Mouse (Mus musculus) hindbrain, embryonic 14.5 days (tissue): ENCODE measurements around the gene Lst1. TPM values are rescaled to one million over a fixed set of nuclear protein-coding genes. Genes with fewer than 3 reads are reported as not detected.

Source experiments
- ATAC-seq: fragments of 200-750 bp; cut with Nextera tagmentation; 2 replicates; pipeline ENCODE4 v1.8.0; 2017; ENCODE audit warnings: moderate number of reproducible peaks, mild to moderate bottlenecking, moderate TSS enrichment, moderate library complexity; ENCODE audit not compliant: low FRiP score
- DNase-seq: peaks from one replicate; pipeline ENCODE4 v3.0.0-alpha.2; 2015; ENCODE audit warnings: low spot score
- H3K27ac ChIP-seq: fragments of 300-500 bp; sonication (generic); 2 replicates; pipeline ENCODE4 v1.5.1; 2014; ENCODE audit warnings: mild to moderate bottlenecking, moderate library complexity
- H3K27me3 ChIP-seq: fragments of 300-500 bp; sonication (generic); 2 replicates; pipeline ENCODE4 v1.6.1; 2014; ENCODE audit warnings: mild to moderate bottlenecking, low read length, mixed read lengths; ENCODE audit not compliant: control insufficient read depth, insufficient read depth
- H3K36me3 ChIP-seq: fragments of 300-500 bp; sonication (generic); replicated peaks from 2 replicates; pipeline ENCODE4 v1.6.1; 2014; ENCODE audit not compliant: control insufficient read depth, insufficient read depth
- H3K4me1 ChIP-seq: fragments of 300-500 bp; sonication (generic); replicated peaks from 2 replicates; pipeline ENCODE4 v1.6.1; 2014; ENCODE audit warnings: antibody characterized with exemption, low read length, mixed read lengths; ENCODE audit not compliant: control insufficient read depth, insufficient read depth
- H3K4me2 ChIP-seq: fragments of 300-500 bp; sonication (generic); replicated peaks from 2 replicates; pipeline ENCODE4 v1.6.1; 2014; ENCODE audit warnings: mild to moderate bottlenecking, moderate library complexity
- H3K4me3 ChIP-seq: fragments of 300-500 bp; sonication (generic); replicated peaks from 2 replicates; pipeline ENCODE4 v1.5.1; 2014; ENCODE audit warnings: mild to moderate bottlenecking, low read length
- H3K9ac ChIP-seq: fragments of 300-500 bp; sonication (generic); 2 replicates; pipeline ENCODE4 v1.6.1; 2014
- H3K9me3 ChIP-seq: fragments of 300-500 bp; sonication (generic); 2 replicates; pipeline ENCODE4 v1.6.1; 2016; ENCODE audit warnings: low read length; ENCODE audit not compliant: control insufficient read depth
- WGBS: fragments of 180-500 bp; shearing (Covaris S2); extraction: QIAGEN DNeasy Blood & Tissue Kit; methylation state at CpG from one replicate; pipeline ENCODE4 v1.1.7; 2014; 5-methylcytosine and 5-hydroxymethylcytosine counted together
- polyA plus RNA-seq: library from polyadenylated mRNA; unstranded; fragments of >200 nt; fragmentation: Nextera tagmentation; extraction: Ambion mirVana; gene quantifications from 2 replicates; pipeline ENCODE4 v1.2.1, GENCODE M21; 2014

Lst1 gene
- polyA plus RNA-seq, 1 experiment from 2014 or later, result 13.3 TPM

DNA sequence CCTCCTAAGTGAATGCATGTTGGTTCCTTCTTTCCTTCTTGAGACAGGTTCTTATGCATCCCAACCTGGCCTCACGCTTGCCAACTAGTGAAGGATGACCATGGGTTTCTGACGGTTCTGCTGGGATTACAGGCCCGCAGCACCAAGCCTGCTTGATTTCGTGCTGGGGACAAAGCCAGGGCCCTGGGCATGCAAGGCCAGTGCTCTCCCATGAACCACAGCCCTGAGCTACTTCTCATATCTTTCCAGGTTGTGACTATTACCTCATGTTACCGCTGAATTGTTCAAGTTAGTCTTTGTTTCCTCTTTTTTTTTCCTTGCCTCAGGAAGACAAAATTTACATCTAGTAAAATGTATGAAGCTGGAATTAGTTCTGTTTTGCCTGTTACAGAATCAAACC is 4.7 kb upstream of the Lst1 start:
- H3K9me3 ChIP-seq, result no peaks in the 10 kb centered on the region
- no peak for ATAC-seq

DNA sequence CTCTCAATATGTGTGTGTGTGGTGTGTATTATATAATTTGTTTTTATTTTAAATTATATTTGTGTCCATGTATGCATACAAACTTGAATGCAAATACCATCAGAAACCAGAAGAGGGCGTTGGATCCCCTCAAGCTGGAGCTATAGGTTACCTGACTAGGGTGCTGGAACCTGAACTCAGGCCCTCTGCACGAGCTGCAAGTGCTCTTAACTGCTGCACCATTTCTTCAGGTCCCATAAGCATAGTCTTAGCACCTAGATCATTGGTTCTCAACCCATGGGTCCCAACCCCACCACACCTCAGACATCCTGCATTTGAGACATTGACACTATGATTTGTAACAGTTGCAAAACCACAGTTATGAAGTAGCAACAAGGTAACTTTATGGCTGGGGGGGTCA is 3.5 kb upstream of the Lst1 start:
- H3K9ac ChIP-seq, result no peak overlapping the region
- 61% methylated on average over 2 of the region's 2 CpGs for WGBS
- H3K36me3 ChIP-seq, result no peaks in the 10 kb centered on the region
- no peak overlapping the region for H3K4me3 ChIP-seq
- H3K9me3 ChIP-seq, result no peaks in the 10 kb centered on the region
- H3K4me1 ChIP-seq, result peaks cover 10% of the 10 kb centered on the region; the same call in 1 of the 2 replicates
- H3K4me2 ChIP-seq, result no peak overlapping the region
- peaks cover 22% of the 10 kb centered on the region for H3K27me3 ChIP-seq
- no peak for DNase-seq
- no peak for ATAC-seq
- no peak overlapping the region for H3K27ac ChIP-seq

More for the DNA sequence above, 4.7 kb upstream of the Lst1 start:
- DNase-seq, result no peak
- no peak overlapping the region for H3K27ac ChIP-seq
- no peak overlapping the region for H3K4me3 ChIP-seq
- no peak overlapping the region for H3K4me2 ChIP-seq
- peaks cover 9% of the 10 kb centered on the region; the same call in 1 of the 2 replicates for H3K4me1 ChIP-seq
- H3K9ac ChIP-seq, result no peak overlapping the region
- 87% methylated on average over 5 of the region's 5 CpGs for WGBS
- peaks cover 27% of the 10 kb centered on the region for H3K27me3 ChIP-seq
- H3K36me3 ChIP-seq, result no peaks in the 10 kb centered on the region

DNA sequence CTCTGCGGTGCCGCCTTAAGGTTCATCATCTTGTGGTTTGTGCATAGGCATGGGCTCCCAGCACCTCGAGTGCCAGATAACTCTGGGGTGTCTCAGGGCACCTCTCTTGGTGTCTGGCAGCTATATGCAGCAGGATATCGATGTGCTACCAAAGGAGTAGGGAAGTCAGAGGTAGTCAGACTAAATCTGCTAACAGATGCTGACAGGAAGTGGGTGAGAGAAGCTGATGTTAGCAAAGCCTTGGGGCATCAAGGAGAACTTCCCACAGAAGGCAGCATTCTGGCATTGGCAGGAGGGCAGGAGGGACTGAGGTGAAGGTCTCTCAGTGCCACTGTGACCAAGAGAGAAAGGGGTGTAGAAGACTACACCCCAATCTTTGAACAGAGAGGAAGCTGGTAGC is 1.9 kb upstream of the Lst1 start:
- H3K27me3 ChIP-seq, result peaks cover 6% of the 10 kb centered on the region
- H3K4me1 ChIP-seq, result peaks cover 11% of the 10 kb centered on the region; the same call in 1 of the 2 replicates
- H3K9me3 ChIP-seq, result no peaks in the 10 kb centered on the region
- ATAC-seq, result no peak
- no peaks in the 10 kb centered on the region for H3K36me3 ChIP-seq
- no peak overlapping the region for H3K4me2 ChIP-seq
- no peak for DNase-seq
- 80% methylated on average over 4 of the region's 4 CpGs for WGBS
- H3K9ac ChIP-seq, result no peak overlapping the region
- no peak overlapping the region for H3K4me3 ChIP-seq
- no peak overlapping the region for H3K27ac ChIP-seq

DNA sequence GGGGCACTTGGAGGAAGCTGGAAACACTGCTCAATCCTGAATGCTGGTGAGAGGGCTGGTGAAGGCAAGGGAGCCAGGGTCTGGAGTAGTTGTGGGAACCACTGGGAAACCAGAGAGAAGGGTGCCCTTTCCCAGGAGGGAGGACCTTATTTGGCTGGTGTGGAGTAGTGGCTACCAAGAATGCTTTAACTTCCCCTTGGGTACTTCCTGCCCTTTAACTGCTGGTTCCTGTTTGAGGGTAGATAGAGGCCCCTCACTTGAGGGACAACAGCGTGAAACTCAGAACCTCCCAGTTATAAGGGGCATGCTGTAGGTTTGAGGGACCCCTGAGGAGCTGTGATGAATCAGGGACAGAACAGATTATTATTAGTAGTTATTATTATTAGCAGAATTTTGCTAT is 947 bp upstream of the Lst1 start:
- Histone ChIP-seq H3K4me3 (no peak overlapping the region), H3K9me3 (no peaks in the 10 kb centered on the region), H3K9ac (no peak overlapping the region), H3K4me1 (peaks cover 11% of the 10 kb centered on the region; the same call in 1 of the 2 replicates), H3K4me2 (no peak overlapping the region), H3K27ac (no peak overlapping the region), H3K27me3 (no peaks in the 10 kb centered on the region; the same call in 1 of the 2 replicates), H3K36me3 (no peaks in the 10 kb centered on the region)
- 61% methylated on average over 1 of the region's 1 CpGs for WGBS
- DNase-seq, result no peak
- no peak for ATAC-seq

DNA sequence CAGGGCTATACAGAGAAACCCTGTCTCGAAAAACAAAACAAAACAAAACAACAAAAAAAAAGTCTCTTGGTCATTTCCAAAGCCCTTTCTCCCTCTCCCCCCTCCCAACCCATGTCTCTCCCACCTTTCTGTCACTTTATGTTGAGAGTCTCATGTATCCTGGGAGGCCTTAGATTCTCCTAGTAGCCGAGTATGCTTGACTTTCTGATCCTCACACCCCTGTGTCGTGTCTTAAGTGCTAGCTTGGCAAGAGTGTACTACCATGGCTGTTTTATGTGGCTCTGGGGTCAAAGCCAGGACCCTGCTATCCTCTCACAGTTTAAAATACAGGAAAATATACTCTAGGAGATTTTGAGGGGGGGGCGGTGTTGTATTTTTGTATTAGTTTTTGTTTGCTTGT is 894 bp downstream of the Lst1 start:
- ATAC-seq (no peak), DNase-seq (no peak)
- Histone ChIP-seq H3K4me2 (no peak overlapping the region), H3K9ac (no peak overlapping the region), H3K27ac (no peak overlapping the region), H3K9me3 (no peaks in the 10 kb centered on the region), H3K36me3 (no peaks in the 10 kb centered on the region), H3K27me3 (no peaks in the 10 kb centered on the region), H3K4me1 (peaks cover 11% of the 10 kb centered on the region; the same call in 1 of the 2 replicates), H3K4me3 (no peak overlapping the region)
- 77% methylated on average over 4 of the region's 4 CpGs for WGBS

DNA sequence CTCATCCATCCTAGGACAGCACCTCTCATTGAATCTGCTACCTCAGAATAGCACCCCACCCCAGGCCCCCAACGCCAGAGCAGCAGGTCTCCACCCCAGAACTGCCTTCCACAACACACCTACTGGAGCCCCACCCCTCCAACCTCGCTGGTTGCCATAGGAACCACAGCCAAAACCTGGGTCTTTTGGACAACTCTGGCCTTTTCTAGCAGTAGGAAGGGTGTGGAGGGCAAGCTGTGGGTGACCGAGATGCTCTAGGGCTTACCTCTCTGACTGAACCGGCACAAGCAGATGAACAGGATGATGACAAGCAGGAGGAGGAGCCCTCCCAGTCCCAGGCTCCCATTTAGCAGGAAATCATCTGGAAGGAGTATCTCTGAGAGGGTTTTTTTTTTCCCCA is 1.6 kb downstream of the Lst1 start:
- H3K4me3 ChIP-seq, result no peak overlapping the region
- no peak for DNase-seq
- H3K27me3 ChIP-seq, result no peaks in the 10 kb centered on the region
- H3K36me3 ChIP-seq, result no peaks in the 10 kb centered on the region
- H3K9ac ChIP-seq, result no peak overlapping the region
- 0% methylated on average over 4 of the region's 4 CpGs for WGBS
- no peak for ATAC-seq
- peaks cover 11% of the 10 kb centered on the region; the same call in 1 of the 2 replicates for H3K4me1 ChIP-seq
- no peaks in the 10 kb centered on the region for H3K9me3 ChIP-seq
- peak overlapping the region; percentile 53 for H3K4me2 ChIP-seq
- 0 out of 2 replicates have a peak overlapping the region, but pooled peaks have one; percentile 3 for H3K27ac ChIP-seq

DNA sequence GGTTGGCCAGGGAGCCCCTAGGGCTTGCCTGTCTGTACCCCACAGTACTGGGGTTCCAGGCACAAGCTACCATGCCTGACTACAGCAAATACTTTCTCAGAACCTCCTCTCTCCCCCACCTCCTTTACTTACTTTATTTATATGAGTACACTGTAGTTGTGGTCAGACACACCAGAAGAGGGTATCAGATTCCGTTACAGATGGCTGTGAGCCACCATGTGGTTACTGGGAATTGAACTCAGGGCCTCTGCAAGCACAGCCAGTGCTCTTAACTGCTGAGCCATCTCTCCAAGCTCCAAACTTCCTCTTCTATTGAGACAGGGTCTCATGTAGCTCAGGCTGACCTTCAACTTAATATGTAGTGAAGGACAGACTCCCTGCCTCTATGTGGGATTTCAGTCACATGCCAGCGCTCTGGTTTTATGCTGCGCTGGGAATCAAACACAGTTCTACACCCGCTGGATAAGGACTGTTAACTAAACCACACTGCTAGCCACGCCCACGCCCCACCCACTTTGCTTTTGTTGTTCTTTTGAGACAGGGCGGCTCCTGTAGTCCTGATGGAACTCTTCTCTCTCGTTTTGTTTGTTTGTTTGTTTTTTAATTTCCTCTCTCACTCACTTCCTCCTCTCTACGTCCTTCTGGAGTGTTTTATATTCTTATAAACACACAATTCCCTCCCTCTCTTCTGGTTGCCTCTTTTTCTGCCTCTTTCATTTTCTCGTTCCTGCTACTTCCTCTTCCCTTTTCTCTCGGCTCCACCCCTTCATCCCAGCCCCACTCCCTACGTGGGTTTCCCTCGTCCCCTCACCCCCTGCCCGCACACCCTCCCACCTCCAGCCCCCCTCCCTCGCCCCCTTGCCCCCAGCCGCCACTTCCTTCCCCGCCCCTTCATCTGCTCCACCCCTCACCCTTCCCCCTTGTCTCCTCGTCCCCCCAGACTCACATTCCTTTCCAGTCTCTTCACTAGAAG is 2.3 kb downstream of the Lst1 start:
- no peaks in the 10 kb centered on the region for H3K9me3 ChIP-seq
- peak overlapping the region; percentile 53 for H3K4me2 ChIP-seq
- peak overlapping the region; percentile 27 for H3K4me3 ChIP-seq
- 2% methylated on average over 18 of the region's 18 CpGs for WGBS
- no peaks in the 10 kb centered on the region for H3K27me3 ChIP-seq
- DNase-seq (peak; percentile 33), ATAC-seq (no peak)
- H3K36me3 ChIP-seq, result no peaks in the 10 kb centered on the region
- H3K4me1 ChIP-seq, result peaks cover 11% of the 10 kb centered on the region; the same call in 1 of the 2 replicates
- 0 out of 2 replicates have a peak overlapping the region, but pooled peaks have one; percentile 15 for H3K27ac ChIP-seq
- H3K9ac ChIP-seq, result peak overlapping the region; percentile 37

DNA sequence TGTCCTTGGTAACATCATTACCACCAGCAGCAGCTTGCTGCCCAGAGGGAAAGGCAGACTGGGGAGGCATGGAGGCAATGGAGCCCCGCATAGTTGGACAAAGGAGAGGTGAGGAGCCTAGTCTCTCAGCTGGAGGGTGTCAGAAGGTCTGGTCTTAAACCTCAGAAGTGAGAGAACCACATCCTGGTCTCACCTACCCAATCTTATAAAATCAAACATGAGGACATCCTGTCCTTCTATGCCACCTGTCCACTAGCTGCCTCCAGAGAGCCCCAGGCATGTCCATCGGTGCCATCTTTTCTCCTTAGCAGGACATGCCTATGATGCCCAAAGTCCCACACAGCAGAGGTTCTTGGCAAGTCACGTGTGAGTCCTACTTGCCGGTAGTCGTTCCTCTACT is 8.1 kb downstream of the Lst1 start:
- Histone ChIP-seq H3K9me3 (no peaks in the 10 kb centered on the region), H3K4me3 (no peak overlapping the region), H3K36me3 (no peaks in the 10 kb centered on the region), H3K9ac (no peak overlapping the region), H3K27ac (no peak overlapping the region), H3K4me1 (no peaks in the 10 kb centered on the region), H3K4me2 (no peak overlapping the region), H3K27me3 (no peaks in the 10 kb centered on the region)
- 89% methylated on average over 5 of the region's 5 CpGs for WGBS
- DNase-seq (no peak), ATAC-seq (no peak)

DNA sequence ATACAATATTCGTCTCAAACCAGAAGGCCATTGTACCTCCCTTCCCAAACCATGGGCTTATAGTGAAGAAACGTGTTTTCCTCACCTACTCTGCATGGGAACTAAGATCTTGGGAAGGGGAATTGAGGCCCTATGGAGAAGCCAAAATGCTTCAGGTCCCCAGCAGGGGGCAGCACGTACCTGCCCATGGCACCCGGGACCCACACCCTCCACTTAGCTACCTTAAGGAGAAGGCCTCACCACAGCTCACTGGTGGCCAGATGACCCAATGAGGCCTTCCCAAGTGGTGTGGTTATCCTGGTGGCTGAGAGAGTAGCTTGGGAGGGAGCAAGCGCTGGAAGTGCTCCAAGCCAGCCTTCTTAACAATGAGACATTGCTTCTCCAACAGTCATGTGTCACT is 9.7 kb downstream of the Lst1 start:
- 17% methylated on average over 5 of the region's 5 CpGs for WGBS
- Histone ChIP-seq H3K27ac (no peak overlapping the region), H3K9me3 (no peaks in the 10 kb centered on the region), H3K4me3 (no peak overlapping the region), H3K4me2 (no peak overlapping the region), H3K36me3 (no peaks in the 10 kb centered on the region), H3K4me1 (no peaks in the 10 kb centered on the region), H3K27me3 (no peaks in the 10 kb centered on the region), H3K9ac (no peak overlapping the region)
- ATAC-seq, result no peak
- peak; percentile 66 for DNase-seq
